Mouse (Mus musculus) B cell, adult 2 months (primary cell): Measurements from ENCODE around the gene Dpp7.

Source experiments
- DNase-seq, 2 experiments: peaks; one replicate each; pipeline ENCODE4 v3.0.0; 2022

The Dpp7 gene

DNA sequence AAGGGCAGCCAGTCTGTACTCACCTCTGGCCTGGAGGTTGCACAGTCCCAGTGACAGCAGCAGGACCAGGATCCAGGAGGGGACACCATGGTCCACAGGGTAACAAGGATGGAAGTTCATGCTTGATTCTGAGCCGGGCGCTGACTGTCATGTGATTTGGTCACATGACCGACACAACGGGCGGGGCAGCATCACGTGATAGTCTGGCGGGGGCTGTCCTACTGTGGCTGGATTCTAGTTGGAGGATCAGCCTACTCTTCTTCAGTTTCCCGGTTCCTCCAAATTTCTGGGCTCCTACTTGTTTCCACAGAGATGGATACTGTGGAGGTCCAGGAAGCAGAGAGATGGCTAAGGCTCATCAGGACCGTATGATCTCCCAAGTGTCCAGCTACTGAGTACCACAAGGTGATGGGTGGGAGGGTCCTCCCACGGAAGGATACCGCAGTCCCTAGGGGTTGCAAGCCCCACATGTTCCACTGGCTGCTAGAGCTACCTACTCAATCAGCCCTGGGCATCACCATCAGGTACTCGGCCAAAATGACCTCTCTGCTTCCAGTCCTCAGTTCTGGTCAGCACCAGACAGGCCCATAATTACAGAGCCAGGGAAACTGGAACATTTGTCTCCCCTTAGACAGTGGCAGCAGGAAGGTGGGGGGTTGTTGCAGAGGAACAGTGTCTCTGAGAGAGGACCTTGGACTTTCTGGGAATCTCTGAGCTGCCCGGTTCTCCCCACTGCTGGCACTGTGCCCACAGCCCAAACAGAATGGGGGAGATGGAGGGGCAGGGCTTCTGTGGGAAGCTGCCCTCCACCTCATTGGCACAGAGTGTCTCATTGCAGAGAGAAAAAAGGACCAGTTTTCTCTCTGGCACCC is at the start of gene Dpp7:
Gene Dpp7 (minus strand): TSS at position 152 of the 872 bp plus-strand sequence.
- DNase-seq, result peak; percentile 84 to 87

DNA sequence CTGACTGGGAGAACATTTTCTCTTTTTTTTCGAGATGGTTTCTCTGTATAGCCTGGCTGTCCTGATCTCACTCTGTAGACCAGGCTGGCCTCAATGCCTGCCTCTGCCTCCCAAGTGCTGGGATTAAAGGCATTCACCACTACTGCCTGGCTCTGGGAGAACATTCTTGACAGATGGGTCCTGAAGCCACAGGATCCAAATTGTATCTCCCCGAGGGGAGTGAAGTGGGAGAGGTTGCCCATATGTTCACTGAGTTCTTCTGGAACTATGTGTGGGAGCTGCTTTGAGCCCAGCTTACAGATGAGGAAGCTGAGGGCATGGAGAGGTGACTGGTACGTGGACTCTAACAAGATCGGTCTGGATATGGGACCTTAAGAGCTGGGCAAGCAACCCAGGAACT is 47.8 kb upstream of the Dpp7 start:
- DNase-seq, result no peak

DNA sequence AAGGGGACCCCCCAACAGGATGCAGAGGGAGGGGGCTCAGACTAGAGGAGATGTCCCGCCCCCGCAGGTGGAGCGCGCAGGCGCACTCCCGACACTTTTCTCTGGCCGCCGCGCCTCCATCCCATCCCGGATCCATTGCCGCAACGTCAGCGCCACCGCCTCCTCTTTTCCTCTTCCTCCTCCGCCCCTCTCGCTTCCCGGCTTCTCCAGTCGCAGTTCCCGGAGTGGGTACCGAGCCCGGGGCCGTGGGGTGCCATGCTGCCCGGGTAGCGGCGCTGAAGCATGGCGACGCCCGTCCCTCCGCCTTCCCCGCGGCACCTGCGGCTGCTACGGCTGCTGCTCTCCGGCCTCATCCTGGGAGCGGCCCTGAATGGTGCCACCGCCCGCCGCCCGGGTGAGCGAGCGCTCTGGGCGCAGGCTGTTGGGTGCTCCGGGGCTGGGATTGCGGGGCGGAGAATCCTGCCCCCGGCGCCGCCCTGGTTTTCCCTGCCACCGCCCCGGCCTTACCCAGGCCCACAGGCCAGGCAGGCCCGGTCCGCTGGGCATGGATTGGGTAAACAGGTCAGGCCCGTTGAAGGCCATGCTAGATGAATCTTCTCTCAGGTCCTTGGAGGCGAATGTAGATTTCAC is 46.9 kb upstream of the Dpp7 start:
- DNase-seq, result peak in 1 of 2 experiments; percentile 15

DNA sequence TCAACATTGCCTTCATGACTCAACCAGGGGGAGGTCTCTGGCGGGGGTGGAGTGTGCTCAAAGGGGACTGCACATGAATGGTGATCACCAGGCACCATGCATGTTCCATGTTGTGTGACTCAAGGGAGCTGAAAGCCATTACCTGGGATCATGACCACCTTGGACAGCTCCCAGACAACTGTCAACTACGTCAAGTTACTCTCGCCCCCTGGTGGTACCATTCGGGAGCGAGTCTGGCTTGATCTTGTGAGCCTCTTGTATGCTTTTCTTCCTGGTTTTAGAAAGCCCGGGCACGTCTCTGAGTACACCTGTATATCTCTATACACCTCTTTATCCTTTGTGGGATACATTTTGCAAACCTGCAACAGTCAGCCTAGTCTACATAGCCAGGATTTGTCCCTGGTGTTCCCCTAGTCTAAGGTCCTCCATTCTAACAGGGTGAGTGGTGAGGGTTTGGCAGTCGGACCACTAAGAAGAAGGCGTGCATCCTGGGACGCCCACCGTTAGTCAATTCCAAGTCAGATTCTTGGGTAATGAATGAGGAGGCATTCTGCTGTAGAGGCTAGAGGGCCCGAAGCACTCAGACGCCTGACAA is 46.3 kb upstream of the Dpp7 start:
- DNase-seq, result peak; percentile 90 to 92

DNA sequence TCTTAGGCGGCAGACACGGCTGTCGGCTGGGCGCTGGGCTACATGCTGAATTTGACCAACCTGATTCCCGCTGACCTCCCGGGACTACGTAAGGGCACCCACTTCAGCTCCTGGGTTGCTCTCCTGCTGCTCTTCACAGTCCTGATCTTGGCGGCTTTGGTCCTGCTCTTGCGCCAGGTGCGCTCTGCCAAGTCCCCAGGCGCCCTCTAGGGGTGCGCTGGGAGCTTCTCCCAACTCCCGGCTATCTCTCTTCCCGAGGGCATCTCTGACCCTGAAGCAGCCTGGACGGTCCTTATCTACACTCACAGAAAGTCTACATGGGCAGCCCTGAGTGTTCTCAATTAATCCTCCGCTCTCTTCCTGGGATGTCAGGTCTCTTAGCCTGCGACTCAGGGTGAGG is 44.6 kb upstream of the Dpp7 start:
- peak in 1 of 2 experiments; percentile 20 for DNase-seq

DNA sequence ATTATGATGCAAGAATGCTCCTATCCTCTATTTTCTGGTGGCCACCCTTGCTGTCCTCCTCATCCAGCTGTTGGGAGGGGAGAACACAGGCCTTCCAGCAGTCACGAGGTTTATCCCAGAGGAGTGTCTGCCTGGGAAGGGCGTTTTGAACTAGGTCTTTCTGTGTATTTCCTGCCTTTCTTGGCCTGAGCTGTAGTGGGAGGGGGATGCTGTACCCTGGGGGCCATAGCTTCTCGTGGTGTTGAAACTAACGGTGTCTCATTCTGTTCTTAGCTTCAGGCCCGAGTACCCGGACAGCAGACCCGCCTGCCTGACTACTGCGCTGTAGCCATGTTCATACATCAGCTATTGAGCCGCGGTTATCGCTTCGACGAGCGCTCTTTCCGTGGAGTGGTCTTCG is 44.1 kb upstream of the Dpp7 start:
- DNase-seq, result no peak

DNA sequence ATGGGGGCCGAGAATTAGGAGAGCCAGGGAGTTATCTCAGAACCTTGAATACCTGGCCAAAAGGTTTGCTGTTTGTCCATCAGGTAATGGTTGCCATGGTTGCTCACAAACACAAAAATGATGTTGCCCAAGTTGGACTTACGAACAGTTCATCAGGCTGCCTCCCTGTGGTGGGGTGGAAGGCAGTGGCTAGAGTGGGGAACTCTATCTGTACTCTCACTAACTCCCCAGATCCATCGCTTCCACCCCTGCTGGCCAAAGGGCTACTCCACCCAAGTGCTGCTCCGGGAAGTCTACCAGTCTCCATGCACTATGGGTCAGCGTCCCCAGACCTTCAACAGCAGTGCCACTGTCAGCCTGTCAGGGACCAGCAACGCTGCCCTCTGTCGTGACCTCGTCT is 42.9 kb upstream of the Dpp7 start, which contains the start of gene Npdc1:
Gene Npdc1 (plus strand): TSS at position 301 of the 400 bp plus-strand sequence.
- DNase-seq, result no peak

DNA sequence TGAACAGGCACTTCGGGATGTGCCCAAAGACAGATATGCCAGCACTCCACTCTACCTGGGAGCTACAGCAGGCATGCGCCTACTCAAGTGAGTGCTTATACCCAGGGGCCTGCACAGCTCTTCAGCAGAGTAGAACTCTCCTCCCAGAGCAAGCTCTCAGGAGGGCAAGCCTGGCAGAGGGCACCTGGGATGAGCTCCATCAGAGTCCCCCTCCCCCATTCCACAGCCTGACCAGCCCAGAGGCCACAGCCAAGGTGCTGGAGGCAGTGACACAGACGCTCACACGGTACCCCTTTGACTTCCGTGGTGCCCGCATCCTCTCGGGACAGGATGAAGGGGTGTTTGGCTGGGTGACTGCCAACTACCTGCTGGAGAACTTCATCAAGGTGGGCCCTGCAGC is 41.9 kb upstream of the Dpp7 start:
- no peak for DNase-seq

DNA sequence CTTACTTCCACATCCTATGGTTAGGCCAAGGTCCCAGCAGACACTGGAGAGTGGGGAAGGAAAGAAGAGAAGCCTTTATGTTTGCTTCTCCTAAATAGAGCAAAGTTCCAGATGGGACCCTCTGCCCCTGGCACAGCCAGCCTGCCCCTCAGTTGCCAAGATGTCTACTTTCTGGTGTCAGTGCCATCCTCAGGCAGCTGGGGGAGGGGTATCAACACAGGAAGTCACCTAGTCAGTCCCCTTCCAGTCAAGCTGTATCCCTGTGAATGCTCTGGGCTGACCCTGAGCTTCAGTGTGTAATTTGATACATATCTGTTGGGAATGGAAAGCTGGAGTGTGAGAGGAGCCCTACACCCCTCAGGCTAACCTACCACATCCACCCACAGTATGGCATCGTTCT is 40.9 kb upstream of the Dpp7 start:
- DNase-seq, result no peak

DNA sequence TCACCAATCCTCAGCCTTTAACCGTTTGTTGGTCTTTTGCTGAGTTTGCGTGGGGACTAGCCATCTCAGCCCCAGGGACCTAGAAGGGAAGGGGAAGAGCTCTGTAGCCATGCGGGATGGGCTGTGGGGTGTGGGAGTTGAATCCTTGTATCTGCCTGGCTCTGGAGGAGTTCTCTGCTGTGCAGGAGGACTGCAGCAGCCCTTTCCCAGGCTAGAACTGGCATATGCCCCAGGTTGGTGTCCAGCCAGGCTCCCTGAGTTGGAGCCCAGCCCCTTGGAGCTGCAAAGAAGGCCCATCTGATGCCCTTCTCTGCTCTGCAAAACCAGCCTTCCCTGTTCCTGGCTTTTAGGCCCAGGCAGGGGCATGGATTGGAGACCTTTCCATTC is 40.4 kb upstream of the Dpp7 start:
- DNase-seq, result no peak

DNA sequence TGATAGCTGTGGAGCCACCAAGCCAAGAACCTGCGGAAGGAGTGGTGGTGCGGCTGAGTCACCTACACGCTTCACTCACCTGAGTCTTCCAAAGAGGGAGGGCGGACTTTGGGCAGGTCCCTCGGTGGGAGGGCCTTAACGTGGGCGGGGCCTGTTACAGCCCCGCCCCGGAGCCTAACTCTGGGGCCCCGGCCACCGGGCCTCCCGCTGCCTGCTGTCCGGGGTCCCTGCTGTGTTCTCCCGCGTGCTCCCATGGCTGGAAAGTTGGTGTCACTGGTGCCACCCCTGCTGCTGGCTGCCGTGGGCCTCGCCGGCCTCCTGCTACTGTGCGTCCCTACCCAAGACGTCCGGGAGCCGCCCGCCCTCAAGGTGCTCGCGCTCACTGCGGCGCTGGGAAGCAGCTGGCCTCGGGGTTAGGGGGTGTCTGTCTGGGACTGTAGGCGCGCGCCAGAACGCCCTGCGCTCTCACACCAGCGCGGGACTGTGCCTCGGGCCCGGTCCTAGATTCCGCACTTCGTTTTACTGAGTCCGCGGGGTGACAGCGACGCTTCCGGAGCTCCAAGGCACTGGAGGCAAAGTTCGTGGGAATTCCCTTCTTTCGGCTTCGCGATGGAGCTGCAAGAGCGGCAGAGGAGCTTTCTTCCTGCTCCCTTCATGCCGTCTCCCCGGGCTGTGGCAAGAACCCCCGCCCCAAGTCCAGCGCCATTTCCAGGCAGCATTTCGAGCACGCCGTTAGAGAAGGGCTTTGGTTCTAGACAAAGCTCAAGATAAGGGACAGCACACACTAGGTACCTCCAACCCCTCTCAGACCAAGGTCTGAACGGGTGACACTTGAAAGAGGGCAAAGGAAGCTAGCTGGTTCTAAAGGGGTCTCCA is 39.8 kb upstream of the Dpp7 start, which contains the start of gene Entpd2:
Gene Entpd2 (plus strand): TSS at position 154 of the 876 bp plus-strand sequence.
- DNase-seq, result peak; percentile 17 to 20

DNA sequence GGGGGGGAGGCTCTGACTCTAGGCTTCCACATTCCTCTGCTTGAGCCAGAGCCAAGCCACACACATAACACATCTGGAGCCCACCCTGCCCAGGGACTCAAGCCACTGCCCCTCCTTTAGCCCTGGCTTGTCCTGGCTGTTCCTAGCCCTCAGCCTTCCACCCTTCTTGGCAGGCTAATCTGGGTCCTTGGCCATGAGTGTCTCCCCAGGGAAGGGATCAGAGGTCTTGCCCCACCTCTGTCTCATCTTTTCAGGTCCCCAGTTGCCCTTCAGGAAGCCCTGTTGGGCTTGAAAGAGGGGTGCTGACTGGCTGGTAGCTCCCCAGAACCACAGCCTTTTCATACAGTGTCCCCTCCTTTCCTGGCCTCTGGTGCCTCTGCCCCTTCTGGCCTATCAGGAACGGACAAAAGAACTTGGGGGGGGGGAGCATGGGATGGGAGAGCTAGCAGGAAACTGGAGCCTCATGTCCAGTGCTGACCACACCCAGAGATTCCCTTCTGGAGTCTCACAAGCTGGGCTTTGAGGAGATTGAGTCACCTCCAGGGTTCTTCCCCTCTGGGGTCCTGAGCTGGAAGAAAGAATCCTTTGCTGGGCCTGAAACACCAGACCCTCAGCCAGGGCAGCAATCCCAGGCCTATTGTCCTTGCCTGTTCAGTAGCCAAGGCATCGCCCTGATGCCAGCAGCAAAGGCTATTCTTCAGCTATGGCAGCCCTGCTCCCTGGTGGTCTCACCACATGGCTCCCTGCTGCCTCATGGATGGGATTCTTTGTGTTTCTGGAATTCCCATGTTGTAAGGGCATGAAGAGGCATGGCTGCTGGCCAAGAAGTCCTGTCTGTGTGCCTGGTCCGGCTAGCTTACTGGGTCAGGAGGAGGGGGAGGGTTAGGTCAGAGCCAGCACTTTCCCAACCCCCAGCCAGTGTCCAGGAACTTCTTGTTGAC is 38.4 kb upstream of the Dpp7 start:
- no peak for DNase-seq

DNA sequence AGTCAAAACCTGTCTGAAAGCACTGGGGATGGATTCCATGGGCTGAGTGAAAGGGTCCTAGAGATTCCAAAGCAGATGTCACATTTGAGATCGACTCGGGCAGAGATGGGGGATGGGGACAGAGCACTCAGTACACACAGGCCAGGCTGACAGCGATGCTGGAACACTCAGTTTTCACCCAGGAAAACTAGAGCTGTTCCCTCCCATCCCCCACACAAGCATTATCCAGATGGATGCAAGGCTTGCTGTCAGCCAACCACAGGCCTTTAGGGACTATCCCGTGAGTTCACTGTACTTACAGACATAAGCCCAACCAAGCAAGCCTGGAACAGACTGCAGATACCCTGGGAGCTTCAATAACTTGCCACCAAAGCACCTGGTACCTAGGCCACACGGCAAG is 35.1 kb upstream of the Dpp7 start:
- DNase-seq, result no peak

DNA sequence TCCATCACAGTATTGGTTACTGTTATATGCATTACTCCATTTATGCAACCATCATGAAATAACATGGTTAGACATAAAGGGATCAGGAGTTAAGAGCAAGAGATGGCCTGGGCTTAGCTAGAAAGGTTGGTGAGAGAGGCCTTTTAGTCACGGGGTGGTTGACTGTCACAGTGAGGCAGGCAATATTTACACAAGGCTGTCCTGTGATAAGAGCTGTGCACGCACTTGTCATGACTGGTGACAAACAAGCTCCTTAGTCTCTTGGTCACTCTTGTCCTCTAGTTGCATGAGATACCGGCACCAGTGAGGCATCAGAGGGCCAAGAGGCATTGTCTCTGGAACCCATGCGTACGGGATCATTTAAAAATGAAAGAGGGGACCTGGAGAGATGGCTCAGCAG is 28.3 kb upstream of the Dpp7 start:
- no peak for DNase-seq

DNA sequence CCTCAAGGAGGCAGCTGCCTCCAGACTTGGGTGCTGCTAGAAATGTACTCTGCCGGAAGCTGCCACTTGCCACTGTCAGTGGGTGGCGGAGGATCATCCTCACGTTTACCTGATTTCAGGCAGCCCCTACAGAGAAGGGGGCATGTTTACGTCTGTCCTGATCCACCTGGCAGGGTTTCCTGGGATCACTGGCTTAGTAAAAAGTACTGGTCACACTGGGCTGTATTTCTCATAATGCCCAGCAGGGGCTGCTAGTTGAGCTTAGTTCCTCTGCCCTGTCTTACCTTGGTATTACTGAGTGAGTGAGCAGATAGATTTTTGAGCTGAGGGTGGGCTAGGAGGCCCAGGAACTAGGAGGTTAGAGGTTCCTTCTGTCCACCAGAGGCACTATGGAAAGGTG is 20.4 kb upstream of the Dpp7 start:
- peak; percentile 47 to 55 for DNase-seq

DNA sequence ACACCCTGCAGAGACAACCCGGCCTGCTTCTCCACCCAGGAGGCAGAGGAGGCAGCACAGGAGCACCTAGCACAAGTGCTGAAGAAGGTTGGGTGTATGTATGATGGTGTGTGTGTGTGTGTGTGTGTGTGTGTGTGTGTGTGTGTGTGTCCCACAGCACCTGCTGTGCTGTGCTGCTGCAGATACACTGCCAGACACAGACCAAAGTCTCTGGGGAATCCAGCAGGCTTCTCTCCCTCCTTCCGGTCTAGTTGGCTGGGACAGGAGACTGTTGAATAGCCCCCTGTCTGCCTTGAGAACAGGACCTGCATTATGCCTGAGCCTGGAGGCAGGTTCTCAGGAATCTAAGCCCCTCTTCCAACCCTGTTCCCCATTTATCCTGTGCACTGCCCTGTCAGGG is 17.3 kb upstream of the Dpp7 start:
- DNase-seq, result no peak

DNA sequence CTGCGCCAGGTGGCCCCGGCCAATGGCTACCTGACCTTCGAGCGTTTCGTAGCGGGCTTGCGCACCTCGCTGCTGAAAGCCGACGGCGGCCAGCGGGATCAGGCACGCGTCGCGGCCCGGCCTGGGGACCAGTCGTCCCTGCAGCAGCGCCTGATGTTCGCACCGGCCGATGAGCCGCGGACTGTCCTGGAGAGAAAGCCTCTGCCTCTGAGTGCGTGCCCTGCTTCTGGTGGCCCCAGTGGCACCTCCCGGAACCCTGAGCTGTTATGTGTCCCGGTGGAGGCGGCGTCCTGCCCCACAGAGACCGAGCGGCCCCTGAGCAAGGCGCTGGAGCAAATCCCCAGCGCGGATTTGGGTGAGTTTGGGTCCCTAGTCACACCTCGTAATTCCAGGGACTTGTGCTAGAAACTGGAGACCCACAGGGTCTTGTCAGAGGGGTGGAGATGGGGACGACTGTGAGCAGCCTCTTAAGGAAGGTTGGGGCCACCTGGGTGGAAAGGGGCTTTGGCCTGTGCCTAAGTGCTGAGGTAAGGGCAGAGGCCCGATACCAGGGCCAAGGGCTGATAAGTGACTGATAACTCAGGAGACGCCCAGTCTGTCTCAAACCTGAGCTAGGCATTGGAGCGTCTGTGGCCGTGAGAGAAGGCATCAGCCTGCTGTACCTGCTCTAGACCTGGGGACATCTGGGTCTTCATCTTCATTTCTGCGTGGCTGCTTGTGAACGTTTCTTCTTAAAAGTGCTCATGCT is 16.7 kb upstream of the Dpp7 start:
- DNase-seq, result no peak

DNA sequence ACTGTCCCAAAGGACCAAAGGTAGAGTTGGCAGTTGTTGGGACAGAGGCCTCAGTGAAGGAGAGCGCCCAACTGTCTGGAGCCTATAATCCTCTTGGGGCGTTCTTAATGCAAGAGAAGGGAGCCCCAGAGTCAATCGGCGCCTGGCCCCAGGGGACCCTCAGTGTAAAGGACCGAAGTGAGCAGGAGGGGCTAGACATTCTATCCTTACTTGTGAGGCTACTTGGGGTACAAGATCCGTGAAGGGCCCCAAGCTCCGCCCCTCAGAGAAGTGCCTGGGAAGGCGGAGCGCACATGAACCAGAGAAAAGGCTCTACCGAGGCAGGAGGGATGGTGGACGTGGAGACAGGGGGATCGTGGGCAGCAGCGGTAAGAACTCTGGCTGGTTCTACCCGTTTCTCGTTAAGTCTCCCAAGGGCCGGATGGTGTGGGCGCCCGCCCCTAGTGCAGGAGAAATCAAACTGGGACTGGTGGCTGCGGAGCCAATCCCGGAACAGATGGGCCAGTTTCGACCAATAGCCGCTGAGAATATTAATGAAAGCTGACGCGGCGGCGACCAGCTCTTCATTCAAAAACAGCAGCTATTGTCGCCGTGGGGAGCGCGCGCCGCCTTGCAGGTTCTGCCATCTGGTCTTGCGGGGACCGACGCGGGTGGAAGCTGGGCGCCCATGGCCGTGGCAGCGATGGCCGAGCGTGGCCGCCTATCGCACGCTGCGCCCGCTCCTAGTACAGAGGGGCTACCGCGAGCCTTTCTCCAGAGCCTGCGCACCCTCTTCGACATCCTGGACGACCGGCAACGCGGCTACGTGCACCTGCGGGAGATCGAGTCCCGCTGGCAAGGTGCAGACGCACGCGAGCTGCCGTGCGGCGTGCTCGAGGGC is 15.8 kb upstream of the Dpp7 start, which contains the start of gene Sapcd2:
Gene Sapcd2 (plus strand): TSS at position 558 of the 880 bp plus-strand sequence.
- DNase-seq, result peak; percentile 85

DNA sequence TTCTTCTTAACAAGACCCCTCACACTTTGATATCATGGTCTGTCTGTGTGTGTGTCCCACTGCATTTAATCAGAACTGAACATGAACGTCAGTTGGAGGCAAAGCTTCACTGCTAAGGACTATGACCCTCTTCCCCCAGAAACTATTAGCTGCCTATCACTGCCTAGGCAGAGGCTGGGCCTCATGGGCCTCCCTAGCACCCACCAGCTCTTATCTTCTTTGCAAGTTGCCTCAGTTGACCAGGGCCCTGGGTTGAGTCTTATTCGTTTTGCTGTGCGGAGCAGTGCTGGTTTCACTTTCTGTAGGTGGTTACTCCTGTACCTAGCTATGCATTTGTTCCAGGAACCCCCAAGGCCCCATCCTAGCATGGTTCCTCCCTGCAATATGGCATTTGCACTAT is 13.8 kb upstream of the Dpp7 start:
- DNase-seq, result no peak
